Mouse (Mus musculus) megakaryocyte, embryonic 14.5 days (primary cell): ENCODE results near the gene Tas2r105.

Experiments used
- FLI1 ChIP-seq: IDR thresholded peaks from 2 replicates; pipeline ENCODE4 v1.6.1; 2012; ENCODE audit warnings: low read length, inconsistent platforms, mixed read lengths
- GATA1 ChIP-seq: IDR thresholded peaks from 3 replicates; pipeline ENCODE4 v1.6.1; 2012; ENCODE audit warnings: mixed read lengths, low read length, inconsistent platforms, borderline replicate concordance

GRCm38 (mm10) chr6:131660049-131660448 lies 27.2 kb downstream of the Tas2r105 start, which contains the start of gene Tas2r107:
- TF ChIP-seq FLI1 (no peak), GATA1 (no peak)
